Mouse (Mus musculus): ENCODE measurements around the gene Arel1.

- TF ChIP-seq CTCF (IDR thresholded peaks at IDR 0.05; ENCODE audit: control insufficient read depth, insufficient read depth, low read length), result no peak
- TF ChIP-seq POLR2A (IDR thresholded peaks at IDR 0.05; ENCODE audit: borderline replicate concordance, control insufficient read depth, low read depth, low read length), result no peak
Measured at GRCm38 (mm10) chr12:84995112-84995761, 24.5 kb upstream of the Arel1 start.

Measured in bone marrow, adult 2 months (tissue).